Mouse (Mus musculus) liver, postnatal 0 days (tissue): Measurements from ENCODE around the gene Efcab14. TPM values are rescaled to one million over a fixed set of nuclear protein-coding genes. Genes with fewer than 3 reads are reported as not detected.
A peak's percentile ranks its signal among the peaks of the same experiment; 100 is the strongest.

Experiments used
- ATAC-seq: fragments of 200-750 bp; cut with Nextera tagmentation; 2 replicates; pipeline ENCODE4 v1.8.0; 2017; ENCODE audit warnings: mild to moderate bottlenecking, moderate library complexity
- DNase-seq: peaks from one replicate; pipeline ENCODE4 v3.0.0-alpha.2; 2016
- H3K27ac ChIP-seq: fragments of 300-500 bp; sonication (generic); 2 replicates; pipeline ENCODE4 v1.5.1; 2014; ENCODE audit warnings: antibody characterized with exemption, moderate library complexity, mild to moderate bottlenecking, low read depth
- H3K27me3 ChIP-seq: fragments of 300-500 bp; sonication (generic); 2 replicates; pipeline ENCODE4 v1.6.1; 2014; ENCODE audit warnings: low read length, control low read depth, mixed read lengths; ENCODE audit not compliant: insufficient read depth
- H3K36me3 ChIP-seq: fragments of 300-500 bp; sonication (generic); replicated peaks from 2 replicates; pipeline ENCODE4 v1.6.1; 2014; ENCODE audit warnings: mild to moderate bottlenecking, control low read depth, low read length, moderate library complexity, mixed read lengths; ENCODE audit not compliant: insufficient read depth
- H3K4me1 ChIP-seq: fragments of 300-500 bp; sonication (generic); 2 replicates; pipeline ENCODE4 v1.6.1; 2014; ENCODE audit warnings: antibody characterized with exemption, mild to moderate bottlenecking, control low read depth; ENCODE audit not compliant: insufficient read depth
- H3K4me2 ChIP-seq: fragments of 300-500 bp; sonication (generic); 2 replicates; pipeline ENCODE4 v1.6.1; 2014; ENCODE audit warnings: low read depth, mild to moderate bottlenecking, low read length, moderate library complexity, mixed read lengths
- H3K4me3 ChIP-seq: fragments of 300-500 bp; sonication (generic); 2 replicates; pipeline ENCODE4 v1.5.1; 2014; ENCODE audit warnings: low read depth, low read length
- H3K9ac ChIP-seq: fragments of 300-500 bp; sonication (generic); replicated peaks from 2 replicates; pipeline ENCODE4 v1.6.1; 2014; ENCODE audit warnings: mild to moderate bottlenecking, moderate library complexity
- H3K9me3 ChIP-seq: fragments of 300-500 bp; sonication (generic); 2 replicates; pipeline ENCODE4 v1.6.1; 2016; ENCODE audit warnings: mild to moderate bottlenecking, control low read depth, low read length, mixed read lengths
- CTCF ChIP-seq: sonication (generic); IDR thresholded peaks from 2 replicates; pipeline ENCODE4 v1.5.1; 2016; ENCODE audit warnings: antibody characterized with exemption, low read depth
- EP300 ChIP-seq: IDR thresholded peaks from 2 replicates; pipeline ENCODE4 v1.6.1; 2016; ENCODE audit warnings: antibody characterized with exemption, low read depth, mild to moderate bottlenecking
- WGBS: fragments of 180-500 bp; shearing (Covaris S2); extraction: QIAGEN DNeasy Blood & Tissue Kit; methylation state at CpG from one replicate; pipeline ENCODE4 v1.1.7; 2014; ENCODE audit not compliant: insufficient replicate concordance; 5-methylcytosine and 5-hydroxymethylcytosine counted together
- polyA plus RNA-seq: library from polyadenylated mRNA; unstranded; fragments of >200 nt; fragmentation: Nextera tagmentation; extraction: Ambion mirVana; gene quantifications from 2 replicates; pipeline ENCODE4 v1.2.1, GENCODE M21; 2015

The Efcab14 gene
- polyA plus RNA-seq, 1 experiment from 2014 or later: 8.4 TPM

DNA sequence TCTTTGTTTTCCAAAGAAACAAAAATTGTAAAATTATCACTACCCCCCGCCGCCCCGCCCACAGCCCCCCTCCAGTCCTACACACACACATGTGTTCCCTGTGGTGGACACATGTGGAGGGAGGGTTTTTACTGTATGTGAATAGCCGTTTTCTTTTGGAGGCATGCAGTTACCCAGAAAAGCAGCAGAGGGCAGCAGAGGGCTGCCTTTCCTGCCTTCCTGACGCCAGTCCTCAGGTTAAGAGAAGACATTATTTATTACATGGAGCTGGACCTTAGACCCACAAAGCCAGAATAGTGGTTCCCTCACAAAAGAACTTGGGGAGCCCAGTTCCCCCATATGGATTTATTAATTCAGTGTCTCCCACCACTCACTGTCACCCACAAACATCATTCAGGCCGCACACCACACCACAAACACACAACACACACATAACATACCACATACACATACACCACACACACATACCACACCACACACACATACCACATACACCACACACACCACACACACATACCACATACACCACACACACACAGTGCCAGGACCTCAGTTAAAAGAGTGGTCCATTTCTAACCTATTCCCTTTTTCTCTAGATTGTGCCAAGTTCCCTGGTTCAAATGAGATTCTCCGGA lies 5.8 kb upstream of the Efcab14 start:
- H3K27me3 ChIP-seq: no peaks in the 10 kb centered on the region
- no peak overlapping the region for H3K4me2 ChIP-seq
- whole genome bisulfite sequencing: 14% methylated on average over 7 of the region's 7 CpGs
- no peaks in the 10 kb centered on the region for H3K36me3 ChIP-seq
- TF ChIP-seq EP300: no peak
- TF ChIP-seq CTCF: peak; percentile 94
- no peaks in the 10 kb centered on the region for H3K4me1 ChIP-seq
- H3K27ac ChIP-seq: no peak overlapping the region
- ATAC-seq (peak; percentile 70), DNase-seq (peak; percentile 81)
- no peaks in the 10 kb centered on the region for H3K9me3 ChIP-seq
- no peak overlapping the region for H3K4me3 ChIP-seq
- H3K9ac ChIP-seq: no peak overlapping the region

GRCm38 (mm10) chr4:115732223-115732818 lies 5.2 kb upstream of the Efcab14 start:
- no peaks in the 10 kb centered on the region for H3K9me3 ChIP-seq
- TF ChIP-seq EP300 (no peak), CTCF (no peak)
- no peak for DNase-seq
- no peaks in the 10 kb centered on the region for H3K27me3 ChIP-seq
- 23% methylated on average over 3 of the region's 3 CpGs for WGBS
- no peak overlapping the region for H3K27ac ChIP-seq
- no peak overlapping the region for H3K9ac ChIP-seq
- ATAC-seq: no peak
- peaks cover 4% of the 10 kb centered on the region for H3K4me1 ChIP-seq
- H3K36me3 ChIP-seq: no peaks in the 10 kb centered on the region
- H3K4me2 ChIP-seq: no peak overlapping the region
- H3K4me3 ChIP-seq: no peak overlapping the region

DNA sequence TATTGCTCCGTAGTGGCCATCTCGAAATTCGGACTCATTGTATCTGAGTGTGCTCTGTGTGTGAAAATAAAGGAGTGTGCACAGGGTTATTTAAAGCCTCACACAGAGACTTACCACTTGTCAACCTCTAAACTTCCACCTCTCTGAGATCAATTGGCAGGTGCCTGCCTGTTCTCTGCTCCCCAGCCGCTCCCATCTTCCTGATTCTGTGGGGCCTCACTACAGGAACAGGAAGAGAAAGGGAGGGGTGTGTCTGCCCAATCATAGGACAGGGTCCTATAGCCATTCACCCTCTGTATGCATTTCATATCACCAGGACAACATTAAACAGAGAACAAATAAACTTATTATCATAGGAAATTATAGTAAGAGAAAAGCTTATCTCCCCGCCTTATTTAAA lies 3.8 kb upstream of the Efcab14 start:
- Histone ChIP-seq H3K27me3 (no peaks in the 10 kb centered on the region), H3K9me3 (no peaks in the 10 kb centered on the region), H3K4me2 (no peak overlapping the region), H3K4me3 (no peak overlapping the region), H3K36me3 (no peaks in the 10 kb centered on the region), H3K27ac (no peak overlapping the region), H3K9ac (no peak overlapping the region), H3K4me1 (peaks cover 10% of the 10 kb centered on the region)
- no peak for ATAC-seq
- no peak for DNase-seq
- WGBS: 56% methylated on average over 5 of the region's 5 CpGs
- TF ChIP-seq CTCF: no peak
- no peak for TF ChIP-seq EP300

GRCm38 (mm10) chr4:115734867-115735266 lies 2.7 kb upstream of the Efcab14 start:
- Histone ChIP-seq H3K4me2 (no peak overlapping the region), H3K9me3 (no peaks in the 10 kb centered on the region), H3K4me1 (peaks cover 18% of the 10 kb centered on the region), H3K36me3 (no peaks in the 10 kb centered on the region), H3K9ac (no peak overlapping the region), H3K27me3 (no peaks in the 10 kb centered on the region), H3K4me3 (no peak overlapping the region), H3K27ac (no peak overlapping the region)
- TF ChIP-seq CTCF: no peak
- no peak for TF ChIP-seq EP300
- DNase-seq (no peak), ATAC-seq (no peak)
- WGBS: 61% methylated on average over 4 of the region's 4 CpGs

GRCm38 (mm10) chr4:115738481-115738985 lies 989 bp downstream of the Efcab14 start:
- Histone ChIP-seq H3K4me1 (peaks cover 18% of the 10 kb centered on the region), H3K4me2 (peak overlapping the region; percentile 89), H3K9ac (peak overlapping the region; percentile 95)

GRCm38 (mm10) chr4:115742658-115743057 lies 5.1 kb downstream of the Efcab14 start:
- ATAC-seq: no peak
- peaks cover 25% of the 10 kb centered on the region for H3K36me3 ChIP-seq
- DNase-seq: no peak
- H3K9me3 ChIP-seq: no peaks in the 10 kb centered on the region
- H3K9ac ChIP-seq: no peak overlapping the region
- H3K27me3 ChIP-seq: no peaks in the 10 kb centered on the region
- no peak overlapping the region for H3K27ac ChIP-seq
- no peak overlapping the region for H3K4me2 ChIP-seq
- peaks cover 13% of the 10 kb centered on the region for H3K4me1 ChIP-seq
- TF ChIP-seq CTCF (peak; percentile 16; the same call in 1 of the 2 replicates), EP300 (no peak)
- H3K4me3 ChIP-seq: no peak overlapping the region

More at GRCm38 (mm10) chr4:115738481-115738985, 989 bp downstream of the Efcab14 start:
- Histone ChIP-seq H3K27ac (peak overlapping the region; percentile 92), H3K4me3 (peak overlapping the region; percentile 97), H3K36me3 (peaks cover 5% of the 10 kb centered on the region; the same call in 1 of the 2 replicates), H3K27me3 (no peaks in the 10 kb centered on the region), H3K9me3 (no peaks in the 10 kb centered on the region)
- ATAC-seq (no peak), DNase-seq (no peak)
- TF ChIP-seq EP300 (no peak), CTCF (no peak)
- 27% methylated on average over 13 of the region's 13 CpGs for WGBS
